Mouse (Mus musculus) myocyte (in vitro differentiated cells): ENCODE data around the gene Krt84.

Source experiments
- CEBPB ChIP-seq: IDR thresholded peaks from 2 replicates; pipeline ENCODE4 v1.6.1; 2011; ENCODE audit warnings: mild to moderate bottlenecking, moderate library complexity; ENCODE audit not compliant: poor library complexity, insufficient read depth, severe bottlenecking
- E2F4 ChIP-seq: IDR thresholded peaks from one replicate; pipeline ENCODE4 v1.6.1; 2011; ENCODE audit warnings: mild to moderate bottlenecking, control low read depth, moderate library complexity; ENCODE audit not compliant: insufficient read depth
- MAX ChIP-seq: IDR thresholded peaks from one replicate; pipeline ENCODE4 v1.6.1; 2011; ENCODE audit warnings: low read depth, mild to moderate bottlenecking, control low read depth
- MYOD1 ChIP-seq, 3 experiments: IDR thresholded peaks; one replicate each; pipeline ENCODE4 v1.6.1; 2011; ENCODE audit warnings: control low read depth in 2 of 3, low read depth in 2 of 3, mild to moderate bottlenecking in 2 of 3, moderate library complexity in 1 of 3; ENCODE audit not compliant: insufficient read length in 2 of 3, control insufficient read depth in 1 of 3
- MYOG ChIP-seq, 3 experiments: IDR thresholded peaks; one replicate each; pipeline ENCODE4 v1.6.1; 2011; ENCODE audit warnings: control low read depth in 2 of 3, low read depth in 2 of 3, mild to moderate bottlenecking in 2 of 3; ENCODE audit not compliant: insufficient read length in 2 of 3, control insufficient read depth in 1 of 3, insufficient read depth in 1 of 3
- POLR2A ChIP-seq: IDR thresholded peaks from one replicate; pipeline ENCODE4 v1.6.1; 2011; ENCODE audit warnings: low read depth, mild to moderate bottlenecking, control low read depth, moderate library complexity; ENCODE audit not compliant: insufficient read length
- POLR2AphosphoS2 ChIP-seq: IDR thresholded peaks from one replicate; pipeline ENCODE4 v1.6.1; 2011; ENCODE audit warnings: low read depth, control low read depth; ENCODE audit not compliant: insufficient read length
- TCF12 ChIP-seq: IDR thresholded peaks from one replicate; pipeline ENCODE4 v1.6.1; 2011; ENCODE audit warnings: mild to moderate bottlenecking, control low read depth; ENCODE audit not compliant: poor library complexity, insufficient read depth, severe bottlenecking
- TCF3 ChIP-seq: IDR thresholded peaks from one replicate; pipeline ENCODE4 v1.6.1; 2011; ENCODE audit warnings: low read depth, control low read depth; ENCODE audit not compliant: insufficient read length
- USF1 ChIP-seq: IDR thresholded peaks from one replicate; pipeline ENCODE4 v1.6.1; 2011; ENCODE audit warnings: low read depth, mild to moderate bottlenecking, control low read depth, moderate library complexity

DNA sequence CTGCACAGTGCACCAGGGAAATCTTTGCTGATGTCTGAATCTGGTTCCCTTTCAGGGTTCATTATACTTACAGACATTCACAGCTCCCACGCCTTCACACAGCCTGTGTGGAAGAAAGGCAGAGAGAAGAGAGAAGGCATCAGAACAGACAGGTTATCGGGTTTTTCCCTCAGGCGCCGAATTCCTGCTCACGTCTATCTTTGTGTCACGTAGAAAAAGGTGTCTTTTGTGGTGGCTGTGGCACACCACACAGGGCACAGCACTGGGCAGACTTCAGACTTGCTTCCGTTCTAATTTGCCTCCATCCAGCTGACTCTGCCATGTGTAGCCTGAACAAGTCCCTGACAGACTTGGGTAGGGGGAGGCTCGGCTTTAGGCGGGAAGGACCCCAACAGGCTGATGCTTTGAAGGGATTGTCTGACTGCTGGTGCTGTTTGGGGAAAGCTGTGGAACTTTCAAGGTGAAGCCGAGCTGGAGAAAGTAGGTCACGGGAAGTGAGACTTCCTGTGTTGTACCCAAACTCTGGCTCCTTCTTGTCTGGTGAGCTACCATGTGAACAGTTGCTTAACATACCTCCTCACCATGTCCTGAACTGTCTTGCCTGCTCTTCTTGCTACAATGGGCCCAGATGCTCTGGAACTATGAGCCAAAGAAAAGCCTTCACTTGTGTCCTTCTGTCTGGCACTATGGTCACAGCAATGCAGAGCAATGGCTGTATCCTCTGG, 46.5 kb downstream of the Krt84 start:
- no peak for TF ChIP-seq USF1
- TF ChIP-seq CEBPB, result no peak
- TF ChIP-seq MAX, result no peak
- no peak for TF ChIP-seq TCF12
- no peak for TF ChIP-seq POLR2AphosphoS2
- TF ChIP-seq POLR2A, result no peak
- no peak for TF ChIP-seq TCF3
- no peak for TF ChIP-seq E2F4
- no peak for TF ChIP-seq MYOG (IDR thresholded peaks at IDR 0.05; ENCODE audit: control insufficient read depth in 1 of 3, insufficient read depth in 1 of 3, insufficient read length in 2 of 3, low read depth in 2 of 3)
- no peak for TF ChIP-seq MYOD1 (IDR thresholded peaks at IDR 0.05; ENCODE audit: control insufficient read depth in 1 of 3, insufficient read length in 2 of 3, low read depth in 2 of 3)
